Mouse (Mus musculus) T-helper 1 cell (primary cell): ENCODE data around the gene Dnah7b.
"Not testable (repeated sequence)": the region's sequence is repeated elsewhere in the genome, so short reads cannot be mapped to it uniquely, and the experiment has no call there.

Experiments used
- in situ Hi-C: fragments of 300-600 bp; cut with MboI, MseI; formaldehyde crosslinking; loops from one replicate; pipeline ENCODE4 v1.15.1; 2025; ENCODE audit warnings: high pct_unique_total_duplicates

Dnah7b gene

GRCm38 (mm10) chr1:46066015-46066414 is at the start of gene Dnah7b:
Dnah7b (plus strand) TSS chr1:46066315.
- in situ Hi-C loops = no loop called here

- in situ Hi-C loops = no loop called here
Measured at GRCm38 (mm10) chr1:46018382-46018977, 47.6 kb upstream of the Dnah7b start.

GRCm38 (mm10) chr1:46022262-46022661 is 43.9 kb upstream of the Dnah7b start:
- in situ Hi-C loops = no loop called here

- in situ Hi-C loops = no loop called here
Measured at GRCm38 (mm10) chr1:46031993-46032555, 34.0 kb upstream of the Dnah7b start.

- in situ Hi-C loops = no loop called here
Measured at GRCm38 (mm10) chr1:46048188-46048587, 17.9 kb upstream of the Dnah7b start.

- in situ Hi-C loops = no loop called here
Measured at GRCm38 (mm10) chr1:46066484-46067251, 553 bp downstream of the Dnah7b start.

- in situ Hi-C loops = not testable (repeated sequence)
Measured at GRCm38 (mm10) chr1:46068787-46069186, 2.7 kb downstream of the Dnah7b start.

GRCm38 (mm10) chr1:46077891-46078290 is 11.8 kb downstream of the Dnah7b start:
- in situ Hi-C loops = no loop called here

- in situ Hi-C loops = no loop called here
Measured at GRCm38 (mm10) chr1:46100484-46100883, 34.4 kb downstream of the Dnah7b start.

- in situ Hi-C loops = not testable (repeated sequence)
Measured at GRCm38 (mm10) chr1:46112606-46113005, 46.5 kb downstream of the Dnah7b start.

- in situ Hi-C loops = not testable (repeated sequence)
Measured at GRCm38 (mm10) chr1:46117179-46117578, 51.1 kb downstream of the Dnah7b start.

- in situ Hi-C loops = no loop called here
Measured at GRCm38 (mm10) chr1:46128058-46128457, 61.9 kb downstream of the Dnah7b start.

GRCm38 (mm10) chr1:46196835-46197234 is 130.7 kb downstream of the Dnah7b start:
- in situ Hi-C loops = not testable (repeated sequence)

GRCm38 (mm10) chr1:46201169-46201568 is 135.1 kb downstream of the Dnah7b start:
- in situ Hi-C loops = not testable (repeated sequence)

- in situ Hi-C loops = not testable (repeated sequence)
Measured at GRCm38 (mm10) chr1:46210014-46210588, 144.0 kb downstream of the Dnah7b start.

GRCm38 (mm10) chr1:46222704-46223103 is 156.6 kb downstream of the Dnah7b start:
- in situ Hi-C loops = not testable (repeated sequence)

GRCm38 (mm10) chr1:46226136-46226535 is 160.0 kb downstream of the Dnah7b start:
- in situ Hi-C loops = not testable (repeated sequence)

- in situ Hi-C loops = not testable (repeated sequence)
Measured at GRCm38 (mm10) chr1:46268841-46269240, 202.7 kb downstream of the Dnah7b start.

- in situ Hi-C loops = no loop called here
Measured at GRCm38 (mm10) chr1:46271927-46272326, 205.8 kb downstream of the Dnah7b start.

GRCm38 (mm10) chr1:46278057-46278910 is 212.2 kb downstream of the Dnah7b start:
- in situ Hi-C loops = not testable (repeated sequence)

GRCm38 (mm10) chr1:46278911-46279565 is 212.9 kb downstream of the Dnah7b start:
- in situ Hi-C loops = not testable (repeated sequence)
